Mouse (Mus musculus) kidney, embryonic 14.5 days (tissue): ENCODE data around the gene Arfgap3. TPM values are rescaled to one million over a fixed set of nuclear protein-coding genes. Genes with fewer than 3 reads are reported as not detected.
"Not testable (repeated sequence)": the region's sequence is repeated elsewhere in the genome, so short reads cannot be mapped to it uniquely, and the experiment has no call there.

Source experiments
- ATAC-seq: fragments of 200-750 bp; cut with Nextera tagmentation; 2 replicates; pipeline ENCODE4 v1.8.0; 2017; ENCODE audit warnings: moderate number of reproducible peaks, mild to moderate bottlenecking, moderate TSS enrichment, moderate library complexity; ENCODE audit not compliant: low FRiP score, low TSS enrichment
- H3K27ac ChIP-seq: fragments of 300-500 bp; sonication (generic); 2 replicates; pipeline ENCODE4 v1.5.1; 2014; ENCODE audit warnings: low read depth, mild to moderate bottlenecking, low read length, moderate library complexity, mixed read lengths
- H3K27me3 ChIP-seq: fragments of 300-500 bp; sonication (generic); 2 replicates; pipeline ENCODE4 v1.6.1; 2014; ENCODE audit warnings: mild to moderate bottlenecking, low read length; ENCODE audit not compliant: control insufficient read depth, insufficient read depth
- H3K36me3 ChIP-seq: fragments of 300-500 bp; sonication (generic); 2 replicates; pipeline ENCODE4 v1.6.1; 2014; ENCODE audit warnings: low read length, mixed read lengths; ENCODE audit not compliant: control insufficient read depth, insufficient read depth
- H3K4me1 ChIP-seq: fragments of 300-500 bp; sonication (generic); 2 replicates; pipeline ENCODE4 v1.6.1; 2014; ENCODE audit warnings: low read length, mixed read lengths; ENCODE audit not compliant: control insufficient read depth, insufficient read depth
- H3K4me2 ChIP-seq: fragments of 300-500 bp; sonication (generic); replicated peaks from 2 replicates; pipeline ENCODE4 v1.6.1; 2014; ENCODE audit warnings: low read depth, mild to moderate bottlenecking, low read length
- H3K4me3 ChIP-seq: fragments of 300-500 bp; sonication (generic); 2 replicates; pipeline ENCODE4 v1.5.1; 2014; ENCODE audit warnings: mild to moderate bottlenecking, low read length
- H3K9ac ChIP-seq: fragments of 300-500 bp; sonication (generic); 2 replicates; pipeline ENCODE4 v1.6.1; 2014; ENCODE audit warnings: low read depth, mild to moderate bottlenecking, low read length, moderate library complexity
- H3K9me3 ChIP-seq: fragments of 300-500 bp; sonication (generic); 2 replicates; pipeline ENCODE4 v1.6.1; 2016; ENCODE audit warnings: low read length; ENCODE audit not compliant: control insufficient read depth
- WGBS: fragments of 180-500 bp; shearing (Covaris S2); extraction: QIAGEN DNeasy Blood & Tissue Kit; methylation state at CpG from one replicate; pipeline ENCODE4 v1.1.7; 2014; 5-methylcytosine and 5-hydroxymethylcytosine counted together
- polyA plus RNA-seq: library from polyadenylated mRNA; unstranded; fragments of >200 nt; fragmentation: Nextera tagmentation; extraction: Ambion mirVana; gene quantifications from 2 replicates; pipeline ENCODE4 v1.2.1, GENCODE M21; 2014

Gene Arfgap3
- polyA plus RNA-seq, 1 experiment from 2014 or later, result 33.3 TPM

GRCm38 (mm10) chr15:83337903-83338870 is 11.9 kb downstream of the Arfgap3 start:
- Histone ChIP-seq H3K9ac (no peak overlapping the region), H3K4me1 (no peaks in the 10 kb centered on the region), H3K27me3 (no peaks in the 10 kb centered on the region), H3K36me3 (peaks cover 38% of the 10 kb centered on the region), H3K9me3 (no peaks in the 10 kb centered on the region), H3K27ac (no peak overlapping the region), H3K4me2 (no peak overlapping the region), H3K4me3 (no peak overlapping the region)
- ATAC-seq, result 0 out of 2 replicates have a peak, but pooled peaks have one; percentile 60
- 78% methylated on average over 8 of the region's 8 CpGs for WGBS

GRCm38 (mm10) chr15:83332373-83332772 is 17.7 kb downstream of the Arfgap3 start:
- Histone ChIP-seq H3K4me1 (no peaks in the 10 kb centered on the region), H3K36me3 (peaks cover 42% of the 10 kb centered on the region; the same call in 1 of the 2 replicates), H3K27ac (no peak overlapping the region), H3K4me2 (no peak overlapping the region), H3K27me3 (no peaks in the 10 kb centered on the region), H3K9ac (no peak overlapping the region), H3K4me3 (no peak overlapping the region), H3K9me3 (no peaks in the 10 kb centered on the region)
- no peak for ATAC-seq
- 84% methylated on average over 3 of the region's 3 CpGs for WGBS

- H3K4me2 ChIP-seq, result no peak overlapping the region
- peaks cover 31% of the 10 kb centered on the region; the same call in 1 of the 2 replicates for H3K36me3 ChIP-seq
- H3K27me3 ChIP-seq, result no peaks in the 10 kb centered on the region
- no peak overlapping the region for H3K4me3 ChIP-seq
- 86% methylated on average over 5 of the region's 5 CpGs for WGBS
- ATAC-seq, result no peak
- no peaks in the 10 kb centered on the region for H3K4me1 ChIP-seq
- H3K9me3 ChIP-seq, result no peaks in the 10 kb centered on the region
- H3K9ac ChIP-seq, result no peak overlapping the region
- no peak overlapping the region for H3K27ac ChIP-seq
These were observed 21.1 kb downstream of the Arfgap3 start for GRCm38 (mm10) chr15:83328952-83329351.

GRCm38 (mm10) chr15:83323071-83323470 is 27.0 kb downstream of the Arfgap3 start:
- no peaks in the 10 kb centered on the region for H3K4me1 ChIP-seq
- peaks cover 14% of the 10 kb centered on the region; the same call in 1 of the 2 replicates for H3K36me3 ChIP-seq
- ATAC-seq, result no peak
- no peaks in the 10 kb centered on the region for H3K27me3 ChIP-seq
- 98% methylated on average over 2 of the region's 2 CpGs for WGBS
- no peaks in the 10 kb centered on the region for H3K9me3 ChIP-seq
- H3K4me2 ChIP-seq, result no peak overlapping the region
- H3K9ac ChIP-seq, result no peak overlapping the region
- H3K4me3 ChIP-seq, result no peak overlapping the region
- H3K27ac ChIP-seq, result no peak overlapping the region

GRCm38 (mm10) chr15:83314914-83315313 is 35.1 kb downstream of the Arfgap3 start:
- Histone ChIP-seq H3K27ac (no peak overlapping the region), H3K27me3 (no peaks in the 10 kb centered on the region), H3K4me3 (no peak overlapping the region), H3K36me3 (peaks cover 44% of the 10 kb centered on the region), H3K9me3 (no peaks in the 10 kb centered on the region), H3K4me2 (no peak overlapping the region), H3K9ac (no peak overlapping the region), H3K4me1 (no peaks in the 10 kb centered on the region)
- 71% methylated on average over 1 of the region's 1 CpGs for WGBS
- ATAC-seq, result no peak

- H3K4me1 ChIP-seq, result 0 out of 2 replicates have a peak, but pooled peaks cover 4% of the 10 kb centered on the region
- H3K27me3 ChIP-seq, result no peaks in the 10 kb centered on the region
- ATAC-seq, result no peak
- H3K27ac ChIP-seq, result no peak overlapping the region
- no peak overlapping the region for H3K9ac ChIP-seq
- no peak overlapping the region for H3K4me3 ChIP-seq
- no peak overlapping the region for H3K4me2 ChIP-seq
- WGBS, result 79% methylated on average over 5 of the region's 5 CpGs
- H3K9me3 ChIP-seq, result no peaks in the 10 kb centered on the region
- H3K36me3 ChIP-seq, result peaks cover 67% of the 10 kb centered on the region
These were observed 40.2 kb downstream of the Arfgap3 start for GRCm38 (mm10) chr15:83309878-83310277.

GRCm38 (mm10) chr15:83308708-83309107 is 41.3 kb downstream of the Arfgap3 start:
- H3K4me1 ChIP-seq, ATAC-seq, H3K4me2 ChIP-seq, H3K9ac ChIP-seq, H3K9me3 ChIP-seq, H3K4me3 ChIP-seq, H3K27me3 ChIP-seq, H3K27ac ChIP-seq: not testable (repeated sequence)
- H3K36me3 ChIP-seq, result peaks cover 61% of the 10 kb centered on the region
- 88% methylated on average over 1 of the region's 1 CpGs for WGBS

- ATAC-seq, result no peak
These were observed 43.9 kb downstream of the Arfgap3 start for GRCm38 (mm10) chr15:83306181-83306580.

More at GRCm38 (mm10) chr15:83306181-83306580, 43.9 kb downstream of the Arfgap3 start:
- no peak overlapping the region for H3K4me3 ChIP-seq
- H3K27me3 ChIP-seq, result no peaks in the 10 kb centered on the region
- no peak overlapping the region for H3K4me2 ChIP-seq
- no peaks in the 10 kb centered on the region for H3K9me3 ChIP-seq
- WGBS, result 90% methylated on average over 12 of the region's 12 CpGs
- H3K9ac ChIP-seq, result no peak overlapping the region
- 0 out of 2 replicates have a peak, but pooled peaks cover 4% of the 10 kb centered on the region for H3K4me1 ChIP-seq
- peaks cover 40% of the 10 kb centered on the region for H3K36me3 ChIP-seq
- no peak overlapping the region for H3K27ac ChIP-seq
